Mouse (Mus musculus) activated CD4-positive, CD25-positive, alpha-beta regulatory T cell, adult 9 weeks (primary cell): Measurements from ENCODE around the gene Pkd2l1. TPM values are rescaled to one million over a fixed set of nuclear protein-coding genes. Genes with fewer than 3 reads are reported as not detected.

ENCODE experiments used
- polyA plus RNA-seq: library from polyadenylated mRNA; unstranded; fragments of 100-300 nt; shearing (Covaris generic); gene quantifications from one replicate; pipeline ENCODE4 v1.2.1, GENCODE M21; 2017

Pkd2l1 gene
- polyA plus RNA-seq: not detected

DNA sequence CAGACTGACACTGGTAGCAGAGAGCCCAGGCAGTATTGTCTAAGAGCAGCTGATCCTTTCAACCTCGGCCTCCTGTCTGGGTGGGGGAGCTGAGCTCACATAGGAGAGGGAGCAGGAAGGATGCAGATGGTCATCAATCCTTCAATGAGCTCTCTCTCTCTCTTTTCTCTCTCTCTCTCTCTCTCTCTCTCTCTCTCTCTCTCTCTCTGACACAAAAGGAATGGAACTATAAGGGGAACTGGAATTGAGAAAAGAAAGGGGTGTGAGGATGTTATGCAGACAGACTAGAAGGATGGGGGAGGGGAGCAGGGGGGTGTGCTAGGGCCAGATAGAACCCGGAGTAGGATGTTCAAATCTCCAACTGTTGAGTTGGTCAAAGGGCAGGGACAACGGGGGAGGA, at the start of gene Pkd2l1:
Pkd2l1 (minus strand) TSS at position 101 of the 400 bp plus-strand sequence.

DNA sequence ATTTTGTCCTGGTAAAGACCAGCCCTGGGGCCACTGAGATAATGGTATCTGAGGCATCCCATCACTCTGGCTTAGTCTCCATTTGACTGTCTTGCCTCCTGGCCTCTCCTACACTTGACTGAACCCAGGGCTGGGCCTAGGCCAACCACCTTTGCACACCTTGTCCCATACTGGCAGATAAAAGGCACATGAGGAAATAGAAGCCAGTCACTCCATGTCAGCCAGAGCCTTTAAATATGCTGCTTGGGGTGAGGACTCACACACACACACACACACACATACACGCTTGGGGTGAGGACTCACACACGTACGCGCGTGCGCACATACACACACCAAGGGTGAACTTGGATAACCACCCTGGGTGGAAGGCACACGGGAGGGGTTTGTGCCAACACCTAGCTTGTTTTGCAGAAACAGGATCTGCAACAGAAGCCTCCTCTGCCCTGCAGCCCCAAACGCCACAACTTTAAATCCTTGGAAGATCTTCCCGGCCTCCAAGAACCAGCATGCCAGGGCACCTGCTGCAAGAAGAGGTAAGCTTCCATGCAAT, 10.8 kb upstream of the Pkd2l1 start, which contains the start of gene Scd3:
Scd3 (plus strand) TSS at position 255 of the 550 bp plus-strand sequence.

DNA sequence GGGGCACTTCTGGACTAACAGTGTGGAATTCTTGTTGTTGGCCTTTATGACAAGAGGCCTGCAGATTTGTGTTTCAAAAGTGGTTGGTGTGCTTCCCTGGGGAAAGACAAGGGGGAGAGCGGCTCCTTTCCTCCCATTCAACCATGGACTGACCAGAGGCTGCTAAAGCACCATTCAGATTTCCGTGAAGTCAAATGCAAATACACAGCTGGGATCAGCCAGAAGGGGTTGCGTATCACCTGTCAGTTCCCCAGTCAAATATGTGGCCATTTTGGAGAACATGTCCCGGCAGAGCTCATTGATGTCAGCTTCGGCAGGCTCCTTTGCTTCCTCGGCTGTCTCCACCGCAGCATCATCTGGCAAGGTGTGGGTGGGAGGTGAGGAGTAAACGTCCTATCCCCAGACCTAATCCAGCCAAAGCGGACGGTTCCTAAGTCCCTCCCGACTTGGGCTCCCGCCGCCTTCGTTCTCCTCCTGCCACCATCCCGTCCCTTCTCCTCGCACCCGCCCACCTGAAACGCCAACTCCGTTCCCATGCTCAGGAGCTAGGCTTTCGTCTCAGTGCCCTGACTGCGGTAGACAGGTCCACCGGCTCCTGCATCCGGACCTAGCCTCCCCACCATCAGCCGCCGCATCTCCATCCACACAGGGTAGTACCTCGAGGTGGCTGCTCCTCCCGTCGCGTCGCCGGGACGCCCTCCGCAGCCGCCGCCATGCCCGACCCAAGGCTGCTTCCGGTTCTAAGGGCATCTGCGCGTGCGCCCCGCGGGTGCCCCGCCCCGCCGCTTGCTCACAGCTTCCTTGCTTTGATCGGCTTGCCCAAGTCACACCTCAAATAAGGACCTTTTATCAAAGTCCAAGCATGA, 46.3 kb downstream of the Pkd2l1 start, which contains the start of gene Bloc1s2:
Bloc1s2 (minus strand) TSS at position 745 of the 866 bp plus-strand sequence.

DNA sequence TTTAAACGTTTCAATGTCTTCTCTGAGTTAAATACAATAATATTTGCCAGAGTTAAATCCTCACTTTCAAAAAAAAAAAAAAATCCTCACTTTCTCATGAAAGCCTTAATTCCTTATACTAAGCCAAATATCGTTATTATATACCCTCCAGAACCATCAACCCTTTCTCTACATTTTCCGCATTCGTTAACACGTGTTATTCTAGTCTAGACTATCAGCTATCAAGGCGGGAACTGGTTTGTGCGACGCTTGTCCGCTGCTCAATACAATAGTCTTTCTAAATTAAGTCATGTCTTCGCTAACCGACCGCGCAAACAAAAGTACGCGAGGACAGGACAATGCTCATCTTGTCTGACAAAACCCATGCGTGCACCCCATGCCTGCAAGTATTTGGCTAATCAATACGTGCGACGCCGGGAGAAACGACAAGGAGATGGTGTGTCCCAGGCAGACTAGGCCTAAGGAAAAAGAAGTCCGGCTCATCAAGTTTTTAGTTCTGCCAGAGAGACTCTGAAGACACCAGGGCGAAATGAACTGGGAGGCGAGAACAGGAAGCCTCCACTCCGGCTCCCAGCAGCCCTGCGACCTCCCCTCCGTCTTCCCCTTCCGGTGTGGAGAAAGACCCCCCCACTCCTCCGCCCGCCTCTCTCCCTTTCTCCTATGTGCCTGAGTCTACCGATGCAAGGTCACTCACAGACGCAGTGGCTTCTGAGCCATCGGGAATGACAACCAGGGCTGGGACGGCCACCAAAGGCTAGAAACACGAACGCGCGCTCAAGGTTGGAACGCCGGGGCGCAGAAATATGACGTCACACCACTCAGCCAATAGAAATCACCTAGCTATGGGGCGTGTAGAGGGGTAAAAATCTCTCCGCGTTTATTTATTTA, 56.9 kb downstream of the Pkd2l1 start, which contains the start of gene Cwf19l1:
Cwf19l1 (minus strand) TSS at position 805 of the 888 bp plus-strand sequence.

DNA sequence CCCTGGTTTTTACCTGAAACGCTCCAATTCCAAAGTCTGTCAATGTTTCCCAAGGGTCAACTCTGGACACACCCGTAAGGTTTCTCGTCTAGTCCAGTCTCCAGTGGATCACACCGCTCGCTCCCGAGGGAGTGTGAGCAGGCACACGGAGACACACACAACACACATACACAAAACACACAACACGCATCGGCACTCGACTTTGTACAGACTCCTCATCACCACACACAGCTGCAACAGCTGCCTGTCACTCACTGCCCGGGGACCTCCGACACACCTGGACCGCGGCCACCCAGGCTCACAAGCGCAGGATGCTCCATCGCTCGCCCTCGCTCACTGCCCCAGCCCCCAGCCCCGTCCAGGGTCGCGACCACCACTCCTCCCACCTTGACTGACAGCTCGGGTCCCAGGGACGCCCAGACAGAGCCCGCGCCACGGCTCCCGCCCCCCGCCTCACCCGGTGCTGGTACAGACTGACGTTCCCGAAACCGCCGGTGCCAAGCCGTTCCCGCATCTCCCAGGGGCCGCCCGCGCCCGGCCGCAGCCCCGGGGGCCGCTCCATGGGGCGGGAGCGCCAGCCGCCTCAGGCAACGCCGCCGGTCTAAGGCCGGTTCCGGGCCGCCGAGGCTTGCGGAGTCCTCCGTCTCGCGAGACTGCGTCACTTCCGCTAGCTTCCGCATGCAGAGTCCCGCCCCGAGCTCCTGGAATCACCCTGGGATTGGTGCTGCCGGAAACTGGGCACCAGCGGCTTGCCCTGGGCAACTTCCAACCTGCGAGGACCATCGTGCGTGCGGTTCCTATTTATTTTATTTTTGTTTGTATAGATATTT, 85.2 kb downstream of the Pkd2l1 start, which contains the start of gene Chuk:
Chuk (minus strand) TSS at position 650 of the 830 bp plus-strand sequence.

Other genes with a start within 250 kb of the Pkd2l1 start
- gene Cpn1, start 205.9 kb downstream of the Pkd2l1 start, polyA plus RNA-seq: not detected
- not detected for gene Cyp2c23, start 163.2 kb downstream of the Pkd2l1 start, polyA plus RNA-seq
- 6.9 TPM for gene Erlin1, start 122.7 kb downstream of the Pkd2l1 start, polyA plus RNA-seq
- gene Chuk, start 85.0 kb downstream of the Pkd2l1 start, polyA plus RNA-seq: 33.9 TPM
- gene Cwf19l1, start 56.6 kb downstream of the Pkd2l1 start, polyA plus RNA-seq: 36.7 TPM
- gene Bloc1s2, start 46.0 kb downstream of the Pkd2l1 start, polyA plus RNA-seq: 136 TPM
- gene Scd3, start 10.8 kb upstream of the Pkd2l1 start, polyA plus RNA-seq: not detected
- gene Scd2, start 101.2 kb upstream of the Pkd2l1 start, polyA plus RNA-seq: 100 TPM
- gene Scd4, start 140.7 kb upstream of the Pkd2l1 start, polyA plus RNA-seq: 0.39 TPM
- 0.99 TPM for gene Scd1, start 215.4 kb upstream of the Pkd2l1 start, polyA plus RNA-seq